Mouse (Mus musculus): ENCODE data around the gene Scgb2b27. TPM values are rescaled to one million over a fixed set of nuclear protein-coding genes. Genes with fewer than 3 reads are reported as not detected.
"Not testable (repeated sequence)": the region's sequence is repeated elsewhere in the genome, so short reads cannot be mapped to it uniquely, and the experiment has no call there.

Scgb2b27 gene
- polyA plus RNA-seq, 1 experiment from 2014 or later = not detected

- H3K9ac ChIP-seq; H3K36me3 ChIP-seq (ENCODE audit: insufficient read depth); H3K9me3 ChIP-seq (ENCODE audit: low read depth, low read length); H3K27me3 ChIP-seq (ENCODE audit: insufficient read depth, low read length); H3K4me2 ChIP-seq; H3K27ac ChIP-seq (ENCODE audit: low read depth); H3K4me1 ChIP-seq (ENCODE audit: insufficient read depth); H3K4me3 ChIP-seq (ENCODE audit: low read depth, low read length); ATAC-seq (ENCODE audit: insufficient read depth): not testable (repeated sequence)
- 25% methylated on average over 8 of the region's 9 CpGs for WGBS
- TF ChIP-seq CTCF (IDR thresholded peaks at IDR 0.05; ENCODE audit: low read depth) = peak; percentile 58
- peak; percentile 62 for DNase-seq
These were observed 31.5 kb downstream of the Scgb2b27 start for GRCm38 (mm10) chr7:33982281-33982680.

Other genes with a start within 250 kb of the Scgb2b27 start
- gene Scgb2b26, start 68.9 kb downstream of the Scgb2b27 start, polyA plus RNA-seq (2014; fragmentation: Nextera tagmentation; extraction: Ambion mirVana) = not detected in 2 replicates
- not detected in 2 replicates for gene Scgb1b27, start 7.5 kb upstream of the Scgb2b27 start, polyA plus RNA-seq (2014; fragmentation: Nextera tagmentation; extraction: Ambion mirVana)
- not detected in 2 replicates for gene Scgb1b30, start 81.5 kb upstream of the Scgb2b27 start, polyA plus RNA-seq (2014; fragmentation: Nextera tagmentation; extraction: Ambion mirVana)
- gene Wtip, start 119.3 kb upstream of the Scgb2b27 start, polyA plus RNA-seq (2014; fragmentation: Nextera tagmentation; extraction: Ambion mirVana) = 7.1 and 10.1 TPM in 2 replicates
- 229 and 231 TPM in 2 replicates for gene Uba2, start 155.7 kb upstream of the Scgb2b27 start, polyA plus RNA-seq (2014; fragmentation: Nextera tagmentation; extraction: Ambion mirVana)
- 53.7 and 54.1 TPM in 2 replicates for gene Pdcd2l, start 182.7 kb upstream of the Scgb2b27 start, polyA plus RNA-seq (2014; fragmentation: Nextera tagmentation; extraction: Ambion mirVana)
- 260 and 268 TPM in 2 replicates for gene Gpi1, start 216.4 kb upstream of the Scgb2b27 start, polyA plus RNA-seq (2014; fragmentation: Nextera tagmentation; extraction: Ambion mirVana)
- 0.88 TPM in 1 of 2 replicates, not detected in the other for gene Gm6096, start 237.1 kb upstream of the Scgb2b27 start, polyA plus RNA-seq (2014; fragmentation: Nextera tagmentation; extraction: Ambion mirVana)